Mouse (Mus musculus): ENCODE data around the gene Lrp8. TPM values are rescaled to one million over a fixed set of nuclear protein-coding genes. Genes with fewer than 3 reads are reported as not detected.

Lrp8 gene
- total and polyA plus RNA-seq, 2 experiments from 2014 or later: 35.2 to 78.5 TPM

DNA sequence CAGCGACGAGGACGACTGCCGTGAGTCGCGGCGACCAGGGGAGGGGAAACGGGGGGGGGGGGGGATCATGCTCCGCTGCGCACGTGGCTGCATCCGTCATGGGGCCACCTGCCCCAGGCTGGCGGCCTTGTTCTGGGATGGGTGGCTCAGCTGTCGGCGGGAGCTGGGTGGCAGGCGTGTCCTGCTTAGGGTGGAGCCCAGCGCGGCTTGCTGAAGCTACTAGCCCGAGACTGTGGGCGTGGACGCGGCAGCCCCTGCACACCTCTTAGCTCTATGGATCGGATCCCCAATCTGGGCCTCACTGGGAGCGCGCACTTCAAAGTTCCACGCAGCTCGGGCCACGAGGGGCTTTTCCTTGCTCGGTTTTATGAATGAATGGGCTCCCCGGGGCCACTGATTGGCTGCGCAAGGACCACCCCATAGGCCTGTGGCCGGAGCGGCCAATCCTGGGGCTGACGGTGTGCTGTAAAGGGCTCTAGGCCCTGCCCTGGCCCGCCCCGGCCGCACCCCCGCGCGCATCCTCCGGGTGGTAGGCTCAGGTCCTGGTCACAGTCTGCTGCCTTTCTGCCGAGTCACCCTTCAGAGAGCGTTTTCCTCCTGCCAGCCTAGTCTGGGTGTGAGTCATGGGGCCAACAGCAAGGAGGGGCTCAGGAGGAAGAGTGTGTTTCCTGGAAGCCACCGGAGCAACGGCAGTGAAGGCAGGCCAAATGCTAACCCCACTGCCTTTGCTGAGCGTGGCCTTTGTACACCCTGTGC, 1.5 kb downstream of the Lrp8 start:
- peak overlapping the region; percentile 93 for H3K9ac ChIP-seq (replicated peaks; ENCODE audit: low read length, poor library complexity, severe bottlenecking)
- TF ChIP-seq CTCF (IDR thresholded peaks at IDR 0.05): peak; percentile 21; the same call in 1 of the 2 replicates
- peak overlapping the region; percentile 92 for H3K4me2 ChIP-seq (ENCODE audit: low read depth, low read length, poor library complexity, severe bottlenecking)
- no peaks in the 10 kb centered on the region for H3K9me3 ChIP-seq (ENCODE audit: low read length)
- H3K4me3 ChIP-seq (ENCODE audit: low read depth, low read length): peak overlapping the region; percentile 85
- peak overlapping the region; percentile 97 for H3K27ac ChIP-seq (ENCODE audit: low read depth, low read length)
- DNase-seq (ENCODE audit: low spot score): peak; percentile 85
- ATAC-seq (ENCODE audit: low FRiP score): peak; percentile 63
- peaks cover 9% of the 10 kb centered on the region; the same call in 1 of the 2 replicates for H3K36me3 ChIP-seq (ENCODE audit: insufficient read depth, low read length)
- WGBS: under 1% methylated on average over 41 of the region's 46 CpGs
- H3K27me3 ChIP-seq (ENCODE audit: insufficient read depth, low read length): no peaks in the 10 kb centered on the region
- peaks cover 15% of the 10 kb centered on the region; the same call in 1 of the 2 replicates for H3K4me1 ChIP-seq (ENCODE audit: insufficient read depth, low read length)

DNA sequence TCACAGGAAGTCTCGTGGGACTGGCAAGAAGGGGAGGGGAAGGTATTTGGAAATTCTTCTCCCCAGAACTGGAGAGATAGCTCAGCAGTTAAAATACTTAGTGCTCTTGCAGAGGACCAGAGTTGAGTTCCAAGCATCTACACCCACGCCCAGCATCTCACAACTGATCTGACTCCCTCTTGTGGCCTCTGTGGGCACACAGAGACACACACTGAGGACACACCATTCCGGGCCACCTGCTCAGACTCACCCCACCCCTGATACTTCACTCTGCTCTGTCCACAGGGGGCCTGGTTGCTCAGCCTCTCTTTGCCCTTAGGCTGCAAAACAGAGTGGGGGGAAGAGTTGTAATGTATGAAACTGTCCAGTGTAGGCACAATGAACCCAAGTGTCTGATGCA, 3.4 kb downstream of the Lrp8 start:
- TF ChIP-seq CTCF (IDR thresholded peaks at IDR 0.05): peak; percentile 52
- WGBS: 79% methylated on average over 3 of the region's 3 CpGs
- no peak overlapping the region for H3K27ac ChIP-seq (ENCODE audit: low read depth, low read length)
- H3K9ac ChIP-seq (replicated peaks; ENCODE audit: low read length, poor library complexity, severe bottlenecking): no peak overlapping the region; the same call in 1 of the 2 replicates
- peaks cover 20% of the 10 kb centered on the region for H3K36me3 ChIP-seq (ENCODE audit: insufficient read depth, low read length)
- no peak for ATAC-seq (ENCODE audit: low FRiP score)
- H3K4me2 ChIP-seq (ENCODE audit: low read depth, low read length, poor library complexity, severe bottlenecking): no peak overlapping the region
- no peak overlapping the region for H3K4me3 ChIP-seq (ENCODE audit: low read depth, low read length)
- no peak for DNase-seq (ENCODE audit: low spot score)
- no peaks in the 10 kb centered on the region for H3K27me3 ChIP-seq (ENCODE audit: insufficient read depth, low read length)
- no peaks in the 10 kb centered on the region for H3K9me3 ChIP-seq (ENCODE audit: low read length)
- peaks cover 15% of the 10 kb centered on the region; the same call in 1 of the 2 replicates for H3K4me1 ChIP-seq (ENCODE audit: insufficient read depth, low read length)

DNA sequence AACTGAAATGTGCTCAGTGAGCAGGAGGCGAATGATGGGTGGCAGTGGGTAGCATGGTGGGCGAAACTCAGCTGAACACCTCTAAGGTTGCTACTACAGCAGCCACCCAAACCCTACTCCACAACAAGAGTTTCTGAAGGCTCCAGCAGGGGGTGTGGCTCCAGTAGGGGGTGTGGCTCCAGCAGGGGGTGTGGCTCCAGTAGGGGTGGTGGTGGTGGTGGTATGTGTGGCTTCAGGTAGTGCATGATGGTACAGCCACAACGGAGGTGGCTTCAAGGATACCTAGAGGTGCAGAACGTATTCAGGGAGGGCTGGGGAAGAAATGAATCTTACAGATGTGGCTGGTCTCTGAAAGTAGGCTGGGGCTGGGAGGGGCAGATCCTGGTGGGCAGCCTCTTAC, 5.7 kb downstream of the Lrp8 start:
- Histone ChIP-seq H3K4me3 (ENCODE audit: low read depth, low read length) (no peak overlapping the region), H3K27ac (ENCODE audit: low read depth, low read length) (no peak overlapping the region), H3K27me3 (ENCODE audit: insufficient read depth, low read length) (no peaks in the 10 kb centered on the region), H3K4me1 (ENCODE audit: insufficient read depth, low read length) (peaks cover 15% of the 10 kb centered on the region; the same call in 1 of the 2 replicates), H3K4me2 (ENCODE audit: low read depth, low read length, poor library complexity, severe bottlenecking) (no peak overlapping the region), H3K36me3 (ENCODE audit: insufficient read depth, low read length) (peaks cover 20% of the 10 kb centered on the region), H3K9me3 (ENCODE audit: low read length) (no peaks in the 10 kb centered on the region), H3K9ac (replicated peaks; ENCODE audit: low read length, poor library complexity, severe bottlenecking) (0 out of 2 replicates have a peak overlapping the region, but pooled peaks have one; percentile 8)
- WGBS: 81% methylated on average over 4 of the region's 4 CpGs
- TF ChIP-seq CTCF (IDR thresholded peaks at IDR 0.05): peak; percentile 38
- DNase-seq (ENCODE audit: low spot score) (no peak), ATAC-seq (ENCODE audit: low FRiP score) (no peak)

DNA sequence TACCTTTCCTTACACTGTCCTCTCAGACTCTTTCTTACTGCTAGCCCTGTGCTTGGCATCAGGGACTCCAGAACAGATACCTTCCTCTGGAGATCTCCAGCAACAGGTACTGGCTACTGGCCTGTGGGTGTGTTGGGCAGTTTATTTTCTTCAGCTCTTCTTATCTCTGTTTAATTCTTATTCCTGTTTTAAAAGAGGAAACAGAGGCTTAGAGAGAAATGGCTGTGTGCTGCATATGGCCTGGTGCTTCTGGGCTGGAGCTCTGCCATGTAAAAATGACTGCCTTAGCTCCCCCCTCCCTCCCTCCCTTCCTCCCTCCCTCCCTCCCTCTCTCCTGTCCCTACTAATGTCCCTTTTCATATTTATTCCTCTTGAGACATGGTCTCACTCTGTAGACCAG, 6.6 kb downstream of the Lrp8 start:
- H3K4me3 ChIP-seq (ENCODE audit: low read depth, low read length): no peak overlapping the region
- no peak overlapping the region for H3K27ac ChIP-seq (ENCODE audit: low read depth, low read length)
- TF ChIP-seq CTCF (IDR thresholded peaks at IDR 0.05): no peak
- no peaks in the 10 kb centered on the region for H3K27me3 ChIP-seq (ENCODE audit: insufficient read depth, low read length)
- H3K9ac ChIP-seq (replicated peaks; ENCODE audit: low read length, poor library complexity, severe bottlenecking): no peak overlapping the region
- H3K4me2 ChIP-seq (ENCODE audit: low read depth, low read length, poor library complexity, severe bottlenecking): no peak overlapping the region
- peaks cover 15% of the 10 kb centered on the region; the same call in 1 of the 2 replicates for H3K4me1 ChIP-seq (ENCODE audit: insufficient read depth, low read length)
- DNase-seq (ENCODE audit: low spot score): no peak
- peaks cover 22% of the 10 kb centered on the region for H3K36me3 ChIP-seq (ENCODE audit: insufficient read depth, low read length)
- no peaks in the 10 kb centered on the region for H3K9me3 ChIP-seq (ENCODE audit: low read length)
- no peak for ATAC-seq (ENCODE audit: low FRiP score)

DNA sequence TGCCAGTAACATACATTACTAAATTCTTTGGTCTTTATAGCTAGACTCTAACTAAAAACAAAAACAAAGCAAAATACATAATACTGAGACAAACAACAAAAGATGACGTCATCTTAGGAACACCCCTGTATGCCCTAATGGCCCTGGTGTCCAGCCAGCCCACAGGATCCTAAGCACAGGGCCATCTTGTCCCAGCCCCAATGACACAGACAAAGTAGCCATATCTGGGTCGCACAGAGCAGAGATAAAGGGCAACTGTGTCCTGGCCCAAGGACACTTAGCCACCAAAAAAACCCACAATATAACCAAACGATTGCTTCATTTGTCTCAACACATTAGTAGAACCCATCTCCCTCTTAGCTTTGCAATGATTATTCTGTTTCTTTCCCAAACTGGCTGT, 8.9 kb downstream of the Lrp8 start:
- TF ChIP-seq CTCF (IDR thresholded peaks at IDR 0.05): no peak
- DNase-seq (ENCODE audit: low spot score) (no peak), ATAC-seq (ENCODE audit: low FRiP score) (no peak)
- Histone ChIP-seq H3K36me3 (ENCODE audit: insufficient read depth, low read length) (peaks cover 28% of the 10 kb centered on the region), H3K27ac (ENCODE audit: low read depth, low read length) (no peak overlapping the region), H3K4me3 (ENCODE audit: low read depth, low read length) (no peak overlapping the region), H3K9ac (replicated peaks; ENCODE audit: low read length, poor library complexity, severe bottlenecking) (no peak overlapping the region), H3K27me3 (ENCODE audit: insufficient read depth, low read length) (no peaks in the 10 kb centered on the region), H3K4me1 (ENCODE audit: insufficient read depth, low read length) (no peaks in the 10 kb centered on the region), H3K4me2 (ENCODE audit: low read depth, low read length, poor library complexity, severe bottlenecking) (no peak overlapping the region), H3K9me3 (ENCODE audit: low read length) (no peaks in the 10 kb centered on the region)
- 84% methylated on average over 3 of the region's 3 CpGs for WGBS

DNA sequence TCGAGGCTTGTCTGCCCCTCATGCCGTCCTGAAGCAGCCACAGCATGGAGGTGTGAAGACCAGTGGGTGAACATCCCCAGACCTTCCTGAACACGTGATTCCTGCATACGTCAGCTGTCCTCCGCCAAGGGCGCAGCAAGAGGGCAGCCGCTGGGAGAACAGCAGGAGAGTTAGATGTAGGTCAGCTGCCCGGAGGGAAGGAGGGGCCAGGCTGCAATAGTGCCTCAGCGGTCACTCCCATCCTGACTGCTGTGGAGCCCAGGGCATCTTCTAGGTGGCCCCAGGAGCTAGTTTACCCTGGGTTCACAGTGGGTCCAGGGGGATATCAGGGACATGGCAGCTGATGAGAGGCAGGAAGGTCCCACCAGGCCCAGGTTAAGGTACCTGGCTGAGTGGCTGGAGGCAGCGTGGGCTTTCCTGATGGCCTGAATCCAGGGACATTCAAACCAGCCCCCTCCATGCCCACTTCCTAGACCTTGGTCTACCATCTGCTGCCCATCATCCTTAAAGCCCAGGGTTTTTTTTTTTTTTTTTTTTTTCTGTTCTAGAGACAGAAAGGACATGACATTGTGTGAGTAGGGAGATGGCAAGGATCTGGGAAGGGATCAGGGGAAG, 9.8 kb downstream of the Lrp8 start:
- 50% methylated on average over 10 of the region's 10 CpGs for WGBS
- Histone ChIP-seq H3K27ac (ENCODE audit: low read depth, low read length) (no peak overlapping the region; the same call in 1 of the 2 replicates), H3K4me3 (ENCODE audit: low read depth, low read length) (no peak overlapping the region), H3K27me3 (ENCODE audit: insufficient read depth, low read length) (no peaks in the 10 kb centered on the region), H3K4me1 (ENCODE audit: insufficient read depth, low read length) (no peaks in the 10 kb centered on the region), H3K9ac (replicated peaks; ENCODE audit: low read length, poor library complexity, severe bottlenecking) (no peak overlapping the region), H3K4me2 (ENCODE audit: low read depth, low read length, poor library complexity, severe bottlenecking) (no peak overlapping the region), H3K9me3 (ENCODE audit: low read length) (no peaks in the 10 kb centered on the region), H3K36me3 (ENCODE audit: insufficient read depth, low read length) (peaks cover 21% of the 10 kb centered on the region)
- ATAC-seq (ENCODE audit: low FRiP score) (no peak), DNase-seq (ENCODE audit: low spot score) (no peak)
- no peak for TF ChIP-seq CTCF (IDR thresholded peaks at IDR 0.05)

Data from midbrain, postnatal 0 days (tissue).